Mouse (Mus musculus) embryo, embryonic 11 days (tissue): ENCODE data around the gene Metrn.

Experiments used
- DNase-seq: peaks from one replicate; pipeline ENCODE4 v3.0.0-alpha.2; 2015

Gene Metrn

GRCm38 (mm10) chr17:25762591-25762990, 34.3 kb downstream of the Metrn start:
- DNase-seq: no peak

GRCm38 (mm10) chr17:25761561-25761970, 35.4 kb downstream of the Metrn start:
- DNase-seq: peak; percentile 24

- DNase-seq: no peak
These were observed 36.8 kb downstream of the Metrn start for GRCm38 (mm10) chr17:25760148-25760547.

GRCm38 (mm10) chr17:25757691-25758090, 39.2 kb downstream of the Metrn start:
- no peak for DNase-seq

GRCm38 (mm10) chr17:25756378-25757242, 40.3 kb downstream of the Metrn start:
- DNase-seq: no peak

GRCm38 (mm10) chr17:25755627-25756377, 41.1 kb downstream of the Metrn start:
- peak; percentile 34 for DNase-seq

GRCm38 (mm10) chr17:25755086-25755485, 41.9 kb downstream of the Metrn start:
- no peak for DNase-seq

GRCm38 (mm10) chr17:25754241-25754640, 42.7 kb downstream of the Metrn start, which contains the start of gene Msln:
Gene Msln, minus strand, starts transcription at chr17:25754378.
- DNase-seq: no peak

- DNase-seq: no peak
These were observed 45.5 kb downstream of the Metrn start for GRCm38 (mm10) chr17:25751446-25751845.

GRCm38 (mm10) chr17:25749314-25749713, 47.6 kb downstream of the Metrn start:
- no peak for DNase-seq

GRCm38 (mm10) chr17:25748238-25748637, 48.7 kb downstream of the Metrn start:
- no peak for DNase-seq

- DNase-seq: no peak
These were observed 52.6 kb downstream of the Metrn start for GRCm38 (mm10) chr17:25744311-25744710.

GRCm38 (mm10) chr17:25743831-25744230, 53.1 kb downstream of the Metrn start:
- DNase-seq: no peak
